In the genomic region with DNA sequence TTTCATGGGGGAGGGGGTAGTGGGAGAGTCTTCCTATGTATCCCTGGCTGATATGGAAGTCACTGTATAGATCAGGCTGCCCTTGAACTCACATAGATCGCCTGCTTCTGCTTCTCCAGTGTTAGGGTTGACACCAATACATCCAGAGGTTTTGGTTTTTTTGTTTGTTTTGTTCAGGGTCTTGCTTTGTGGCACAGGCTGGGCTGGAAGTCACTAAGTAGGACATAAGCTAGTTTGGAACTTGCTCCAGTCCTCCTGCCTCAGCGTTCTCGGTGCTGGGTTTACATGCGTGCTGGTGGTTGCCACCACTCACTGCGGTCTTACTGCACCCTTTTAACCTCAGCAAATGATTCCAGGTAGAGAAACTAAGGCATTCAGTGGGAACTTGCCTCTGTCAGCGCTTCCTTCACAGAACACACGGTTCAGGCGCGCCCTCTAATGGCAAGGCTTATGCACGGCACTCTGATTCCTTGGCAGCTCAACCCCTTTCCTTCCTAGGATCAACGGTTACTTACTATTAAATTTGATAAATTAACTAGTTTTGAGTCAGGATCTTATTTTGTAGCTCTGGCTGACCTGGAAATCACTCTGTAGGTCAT, we compare ENCODE assay signal across 7 mouse cellular contexts. TPM values are rescaled to one million over a fixed set of nuclear protein-coding genes. Genes with fewer than 3 reads are reported as not detected.
DNase-seq lines count a peak whose midpoint lies in the region; ATAC-seq and TF ChIP-seq lines count a peak whose summit lies in the region.

No protein-coding gene starts in this region.

- peak overlapping the region; percentile 91 for H3K4me2 ChIP-seq in embryonic facial prominence, embryonic 15.5 days (replicated peaks)
- 0 out of 2 replicates have a peak overlapping the region, but pooled peaks have one; percentile 12 for H3K4me2 ChIP-seq in lung, postnatal 0 days (replicated peaks; ENCODE audit: low read depth, low read length)

- intact Hi-C loops in heart, postnatal 10 days (cut with DNase I): loop anchor here (1.0 to 5.0 kb wide), 4 partner anchors 15 to 166 kb away; partner anchors contain the start of gene Eml2

- no peaks in the 10 kb centered on the region for H3K36me3 ChIP-seq in ES-Bruce4 (ENCODE audit: control insufficient read depth, insufficient read depth, low read length, poor library complexity, severe bottlenecking)
- peaks cover 4% of the 10 kb centered on the region for H3K36me3 ChIP-seq in embryonic facial prominence, embryonic 15.5 days
- H3K36me3 ChIP-seq in lung, postnatal 0 days (ENCODE audit: insufficient read depth, low read length): peaks cover under 1% of the 10 kb centered on the region; the same call in 1 of the 2 replicates

- no peak for TF ChIP-seq POLR2A in ES-Bruce4 (IDR thresholded peaks at IDR 0.05; ENCODE audit: insufficient read depth, low read length)

- no peak for ATAC-seq in embryonic facial prominence, embryonic 15.5 days (ENCODE audit: insufficient number of reproducible peaks, low FRiP score, low TSS enrichment, low read depth)
- ATAC-seq in lung, postnatal 0 days: no peak

- TF ChIP-seq CTCF in ES-Bruce4 (IDR thresholded peaks at IDR 0.05; ENCODE audit: low read depth, low read length): peak; percentile 96
- peak; percentile 95 for TF ChIP-seq CTCF in lung, postnatal 0 days (IDR thresholded peaks at IDR 0.05)

- H3K9me3 ChIP-seq in ES-Bruce4 (replicated peaks; ENCODE audit: control insufficient read depth, insufficient read depth, low read length, poor library complexity, severe bottlenecking): no peaks in the 10 kb centered on the region
- no peaks in the 10 kb centered on the region for H3K9me3 ChIP-seq in embryonic facial prominence, embryonic 15.5 days (replicated peaks)
- no peaks in the 10 kb centered on the region for H3K9me3 ChIP-seq in lung, postnatal 0 days (ENCODE audit: low read length)

- H3K4me1 ChIP-seq in ES-Bruce4 (ENCODE audit: control insufficient read depth, insufficient read depth, low read length): no peaks in the 10 kb centered on the region
- H3K4me1 ChIP-seq in embryonic facial prominence, embryonic 15.5 days: peaks cover 39% of the 10 kb centered on the region
- H3K4me1 ChIP-seq in lung, postnatal 0 days (ENCODE audit: insufficient read depth, low read depth, low read length): peaks cover 12% of the 10 kb centered on the region; the same call in 1 of the 2 replicates

- DNase-seq in adrenal gland, postnatal 36 days: peak; percentile 77 to 78
- peak; percentile 82 to 88 for DNase-seq in heart, postnatal 10 days
- peak; percentile 83 to 85 for DNase-seq in kidney, postnatal 4 days
- DNase-seq in lung, postnatal 0 days (ENCODE audit: low spot score): peak; percentile 85
- peak; percentile 70 for DNase-seq in right cerebral cortex, adult 18-20 months

- no peak overlapping the region for H3K9ac ChIP-seq in ES-Bruce4 (ENCODE audit: low read depth, poor library complexity, severe bottlenecking)
- H3K9ac ChIP-seq in embryonic facial prominence, embryonic 15.5 days: no peak overlapping the region
- H3K9ac ChIP-seq in lung, postnatal 0 days (replicated peaks; ENCODE audit: low read depth): no peak overlapping the region

- WGBS in embryonic facial prominence, embryonic 15.5 days: under 1% methylated on average over 11 of the region's 11 CpGs
- 1% methylated on average over 11 of the region's 11 CpGs for WGBS in lung, postnatal 0 days

- H3K27ac ChIP-seq in ES-Bruce4 (ENCODE audit: insufficient read depth, low read length): no peak overlapping the region
- no peak overlapping the region for H3K27ac ChIP-seq in embryonic facial prominence, embryonic 15.5 days (replicated peaks)
- no peak overlapping the region for H3K27ac ChIP-seq in lung, postnatal 0 days (ENCODE audit: low read length)

- H3K27me3 ChIP-seq in ES-Bruce4 (ENCODE audit: control insufficient read depth, insufficient read depth, low read length, poor library complexity, severe bottlenecking): no peaks in the 10 kb centered on the region
- peaks cover 11% of the 10 kb centered on the region; the same call in 1 of the 2 replicates for H3K27me3 ChIP-seq in embryonic facial prominence, embryonic 15.5 days
- 0 out of 2 replicates have a peak, but pooled peaks cover 4% of the 10 kb centered on the region for H3K27me3 ChIP-seq in lung, postnatal 0 days (replicated peaks; ENCODE audit: insufficient read depth, low read length)

- no peak for TF ChIP-seq EP300 in ES-Bruce4 (IDR thresholded peaks at IDR 0.05; ENCODE audit: insufficient read depth, low read depth, low read length)
- TF ChIP-seq EP300 in lung, postnatal 0 days (IDR thresholded peaks at IDR 0.05): no peak

- H3K4me3 ChIP-seq in ES-Bruce4 (ENCODE audit: low read depth, low read length): no peak overlapping the region
- peak overlapping the region; percentile 49 for H3K4me3 ChIP-seq in embryonic facial prominence, embryonic 15.5 days (replicated peaks)
- no peak overlapping the region for H3K4me3 ChIP-seq in lung, postnatal 0 days (ENCODE audit: low read depth, low read length)

RNA-seq across cellular contexts. Expression of gene Ercc1, which starts 1.3 kb away (rescaled TPM):
- polyA plus RNA-seq in ES-Bruce4 (2011; ENCODE audit: insufficient read depth, insufficient read length, low read depth, missing spikeins): 38.1 and 43.7 TPM in 2 replicates
- 10 to 100 TPM; 33.0 to 38.8 TPM for total RNA-seq in adrenal gland, postnatal 36 days (2021)
- polyA plus RNA-seq in embryonic facial prominence, embryonic 15.5 days (2015; fragmentation: Nextera tagmentation; extraction: Ambion mirVana): 83.0 and 85.5 TPM in 2 replicates
- 10 to 100 TPM; 40.1 to 43.2 TPM for total RNA-seq in heart, postnatal 10 days (2021)
- polyA plus RNA-seq in lung, postnatal 0 days (2015; fragmentation: Nextera tagmentation; extraction: Ambion mirVana): 51.0 and 57.8 TPM in 2 replicates

RNA-seq across cellular contexts. Expression of gene Cd3eap, which starts 16.0 kb away (rescaled TPM):
- 14.6 and 16.8 TPM in 2 replicates for polyA plus RNA-seq in ES-Bruce4 (2011; ENCODE audit: insufficient read depth, insufficient read length, low read depth, missing spikeins)
- 10 to 100 TPM; 11.3 to 12.8 TPM for total RNA-seq in adrenal gland, postnatal 36 days (2021)
- polyA plus RNA-seq in embryonic facial prominence, embryonic 15.5 days (2015; fragmentation: Nextera tagmentation; extraction: Ambion mirVana): 30.4 and 32.0 TPM in 2 replicates
- total RNA-seq in heart, postnatal 10 days (2021): 10 to 100 TPM in 1 of 2 experiments, 1 to 10 TPM in 1; 8.2 to 11.0 TPM
- 6.5 and 7.6 TPM in 2 replicates for polyA plus RNA-seq in lung, postnatal 0 days (2015; fragmentation: Nextera tagmentation; extraction: Ambion mirVana)

RNA-seq across cellular contexts. Expression of gene Ppp1r13l, which starts 16.2 kb away (rescaled TPM):
- 21.9 and 25.5 TPM in 2 replicates for polyA plus RNA-seq in ES-Bruce4 (2011; ENCODE audit: insufficient read depth, insufficient read length, low read depth, missing spikeins)
- 1 to 10 TPM; 5.8 to 8.9 TPM for total RNA-seq in adrenal gland, postnatal 36 days (2021)
- polyA plus RNA-seq in embryonic facial prominence, embryonic 15.5 days (2015; fragmentation: Nextera tagmentation; extraction: Ambion mirVana): 17.2 and 22.7 TPM in 2 replicates
- 10 to 100 TPM; 23.1 to 40.1 TPM for total RNA-seq in heart, postnatal 10 days (2021)
- polyA plus RNA-seq in lung, postnatal 0 days (2015; fragmentation: Nextera tagmentation; extraction: Ambion mirVana): 4.1 and 4.2 TPM in 2 replicates

RNA-seq across cellular contexts. Expression of gene Fosb, which starts 33.5 kb away (rescaled TPM):
- 0.68 and 1.1 TPM in 2 replicates for polyA plus RNA-seq in ES-Bruce4 (2011; ENCODE audit: insufficient read depth, insufficient read length, low read depth, missing spikeins)
- total RNA-seq in adrenal gland, postnatal 36 days (2021): 10 to 100 TPM; 11.2 to 23.6 TPM
- polyA plus RNA-seq in embryonic facial prominence, embryonic 15.5 days (2015; fragmentation: Nextera tagmentation; extraction: Ambion mirVana): 0.21 and 0.69 TPM in 2 replicates
- under 1 TPM; 0.48 to 0.60 TPM for total RNA-seq in heart, postnatal 10 days (2021)
- polyA plus RNA-seq in lung, postnatal 0 days (2015; fragmentation: Nextera tagmentation; extraction: Ambion mirVana): 0.17 and 0.44 TPM in 2 replicates

RNA-seq across cellular contexts. Expression of gene Ercc2, which starts 38.5 kb away (rescaled TPM):
- polyA plus RNA-seq in ES-Bruce4 (2011; ENCODE audit: insufficient read depth, insufficient read length, low read depth, missing spikeins): 22.6 and 28.5 TPM in 2 replicates
- 10 to 100 TPM; 29.7 to 32.8 TPM for total RNA-seq in adrenal gland, postnatal 36 days (2021)
- polyA plus RNA-seq in embryonic facial prominence, embryonic 15.5 days (2015; fragmentation: Nextera tagmentation; extraction: Ambion mirVana): 16.9 and 18.3 TPM in 2 replicates
- 10 to 100 TPM; 10.3 to 12.3 TPM for total RNA-seq in heart, postnatal 10 days (2021)
- 8.9 and 9.4 TPM in 2 replicates for polyA plus RNA-seq in lung, postnatal 0 days (2015; fragmentation: Nextera tagmentation; extraction: Ambion mirVana)
